Mouse (Mus musculus) gastrocnemius, postnatal 36 days (tissue): ENCODE data around the gene Itpkb. TPM values are rescaled to one million over a fixed set of nuclear protein-coding genes. Genes with fewer than 3 reads are reported as not detected.

Experiments
- DNase-seq, 2 experiments: peaks; one replicate each; pipeline ENCODE4 v3.0.0; 2022
- intact Hi-C: fragments of 180-260 bp; cut with DNase I; formaldehyde crosslinking; loops from one replicate; pipeline ENCODE4 v1.15.1; 2025
- long read RNA-seq, 2 experiments: library from polyadenylated mRNA; stranded (forward); transcript quantifications; one replicate each; pipeline ENCODE4 v2.0.0; 2021
- total RNA-seq, 2 experiments: library from RNA; stranded (reverse); gene quantifications; 2 replicates each; pipeline ENCODE4 v1.2.3; 2021

Gene Itpkb
- 10 to 100 TPM; 16.0 to 18.2 TPM for total RNA-seq
- long read RNA-seq, experiment 1, partial matches to known transcripts: 0 of 6 reads
- long read RNA-seq, experiment 1, other reads (novel, unspliced or antisense): 6 of 6 reads
- long read RNA-seq, experiment 2, partial matches to known transcripts: 0 of 4 reads
- long read RNA-seq, experiment 2, other reads (novel, unspliced or antisense): 4 of 4 reads

DNA sequence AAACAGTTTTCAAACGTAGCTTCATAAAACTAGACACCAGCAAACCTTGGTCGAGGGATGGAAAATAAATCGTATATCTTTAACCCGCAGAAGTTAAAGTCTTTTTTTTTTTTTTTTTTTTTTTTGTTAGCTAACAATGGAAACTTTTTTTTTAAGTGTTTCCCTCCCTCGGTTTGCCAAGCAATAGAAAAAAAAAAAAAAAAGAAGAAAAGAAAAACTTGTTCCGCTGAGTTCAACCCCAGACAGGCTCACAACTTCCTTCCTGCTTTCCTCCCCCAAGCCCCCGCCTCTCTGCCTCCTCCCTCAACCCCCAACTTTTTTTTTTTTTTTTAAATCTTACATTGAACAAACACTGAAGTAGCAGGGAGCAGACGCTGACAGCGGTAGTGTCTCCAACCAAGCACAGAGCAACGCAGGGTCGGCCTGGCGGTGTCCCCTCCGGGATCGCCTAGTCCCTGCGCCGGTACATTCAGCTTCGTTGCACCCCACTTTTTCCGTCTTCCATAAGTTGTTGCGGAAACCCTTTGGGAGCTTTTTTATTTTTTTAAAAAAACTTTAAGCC is at the start of gene Itpkb:
TSS of gene Itpkb (plus strand) at position 341 of the 562 bp plus-strand sequence.
- DNase-seq: peak; percentile 57 to 61
- intact Hi-C loops: loop anchor here (5.0 kb wide), 2 partner anchors 53 to 77 kb away; no protein-coding TSS in a partner anchor

DNA sequence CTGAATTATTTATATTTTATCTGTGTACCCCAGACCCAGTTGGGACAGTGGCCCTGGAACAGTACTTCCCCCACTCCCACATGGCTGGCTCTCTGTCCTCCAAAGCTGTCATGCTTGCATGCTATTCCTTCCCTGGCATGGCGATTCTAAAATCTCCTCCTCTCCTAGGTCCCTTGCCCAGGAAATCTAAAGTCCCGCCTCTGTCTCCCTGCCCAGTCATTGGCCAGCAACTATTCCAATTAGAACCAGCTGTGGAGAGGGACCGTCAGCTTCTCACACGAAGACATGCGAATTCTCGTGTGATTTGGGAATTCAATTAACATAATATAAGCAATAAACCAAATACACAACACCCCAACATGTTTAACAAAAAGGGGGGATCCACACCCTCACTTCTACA is 47.7 kb upstream of the Itpkb start:
- DNase-seq: no peak
- intact Hi-C loops: no loop called here

DNA sequence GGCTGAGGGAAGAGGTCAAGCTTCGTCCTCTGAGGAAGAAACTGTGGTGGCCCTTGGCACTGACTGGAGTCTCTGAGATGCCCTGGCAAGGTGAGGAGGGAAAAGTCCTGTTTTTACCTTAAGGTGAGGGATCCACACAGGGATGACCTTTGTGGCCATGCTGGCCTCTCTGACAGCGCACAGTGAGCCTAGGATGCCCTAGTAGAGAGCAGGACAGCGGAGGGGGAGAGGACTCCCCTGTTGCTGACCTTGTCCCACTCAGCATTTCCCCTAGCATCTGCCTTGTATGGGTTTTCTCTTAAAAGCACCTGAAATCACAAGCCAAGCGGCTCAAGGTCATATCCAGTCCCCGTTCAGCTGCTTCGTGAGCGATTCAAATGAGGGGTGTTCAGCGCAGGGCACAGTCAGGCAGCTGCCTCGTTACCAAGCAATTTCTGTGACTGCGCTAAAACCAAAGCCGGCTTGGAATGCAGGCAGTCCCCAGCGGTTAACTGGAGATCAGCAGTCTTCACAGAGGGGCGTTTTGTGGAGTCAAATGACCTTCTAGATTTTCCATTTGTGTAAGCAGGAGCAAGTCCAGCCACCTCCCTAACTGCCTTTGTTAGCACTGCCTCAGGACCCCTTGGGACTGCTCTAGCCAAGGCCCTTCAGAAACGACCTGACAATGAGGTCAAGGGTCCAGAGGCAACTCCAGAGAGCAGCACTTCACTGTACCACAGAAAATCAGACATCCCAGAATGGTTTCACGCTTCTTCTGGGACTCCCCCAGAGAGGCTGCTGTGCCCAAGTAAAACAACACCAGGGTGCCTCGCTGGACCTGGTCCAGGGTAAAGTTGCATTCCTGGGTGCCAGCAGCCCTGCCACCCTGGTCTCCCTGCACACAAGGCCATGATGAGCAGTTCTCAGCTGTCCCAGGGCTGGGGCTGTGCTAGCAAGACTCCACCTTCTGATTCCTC is 46.2 kb upstream of the Itpkb start:
- DNase-seq: no peak
- intact Hi-C loops: no loop called here

DNA sequence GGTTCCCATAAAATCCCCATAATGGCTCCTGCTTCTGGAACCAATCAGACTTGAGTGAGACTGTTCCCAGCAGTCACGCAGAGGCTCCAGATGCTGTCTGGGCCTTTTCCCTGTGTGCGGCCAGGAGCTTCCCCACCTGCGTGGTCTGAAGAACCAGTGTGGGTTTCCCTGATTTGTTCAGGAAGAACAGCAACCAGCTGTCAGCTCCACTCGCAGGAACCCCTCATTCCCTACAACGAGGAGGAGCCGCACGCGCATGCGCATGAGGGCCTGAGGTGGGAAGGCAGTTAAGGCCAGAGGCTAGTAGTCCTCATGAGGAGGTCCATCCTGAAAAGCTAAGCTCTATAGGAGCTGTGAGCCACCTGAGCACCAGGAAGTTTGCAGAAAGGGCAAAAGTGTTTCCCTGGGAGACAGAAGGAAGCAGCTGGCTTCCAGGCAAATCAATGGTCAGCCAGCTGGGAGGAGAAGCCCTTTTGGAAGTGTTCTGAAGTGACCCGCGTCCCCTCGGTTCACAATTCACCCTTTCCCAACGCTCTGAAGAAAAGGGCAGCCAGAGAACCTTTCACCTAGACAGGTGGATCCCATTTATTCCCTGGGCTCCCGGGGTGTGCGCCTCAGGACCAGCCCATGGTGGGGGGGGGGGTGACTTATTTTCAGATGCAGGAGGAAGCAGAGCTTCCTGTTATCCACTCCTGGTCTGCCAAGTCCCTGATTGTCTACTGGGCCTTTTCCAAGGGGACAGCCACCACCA is 44.0 kb upstream of the Itpkb start:
- DNase-seq: peak; percentile 34 to 38
- intact Hi-C loops: no loop called here

DNA sequence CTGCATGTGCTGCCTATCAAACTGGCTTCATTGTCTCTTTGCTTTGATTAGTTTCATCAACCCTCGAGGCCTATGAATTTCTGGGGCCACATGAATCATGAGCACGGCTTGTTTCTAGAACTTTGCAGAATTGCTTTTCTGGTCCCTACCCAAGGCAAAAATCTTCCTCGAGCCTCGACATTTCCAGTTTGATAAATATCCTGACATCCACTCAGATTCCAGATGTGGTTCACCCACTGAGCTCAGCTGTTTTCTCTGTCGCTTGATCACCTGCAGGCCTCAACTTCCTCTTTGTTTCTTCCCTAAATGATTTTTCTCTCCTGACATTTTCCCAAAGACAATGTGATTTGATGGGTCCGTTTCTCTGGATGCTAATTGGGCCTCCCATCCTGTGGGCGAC is 42.1 kb upstream of the Itpkb start:
- DNase-seq: no peak
- intact Hi-C loops: loop anchor here (2.0 kb wide), 1 partner anchor 17 kb away; no protein-coding TSS in a partner anchor

DNA sequence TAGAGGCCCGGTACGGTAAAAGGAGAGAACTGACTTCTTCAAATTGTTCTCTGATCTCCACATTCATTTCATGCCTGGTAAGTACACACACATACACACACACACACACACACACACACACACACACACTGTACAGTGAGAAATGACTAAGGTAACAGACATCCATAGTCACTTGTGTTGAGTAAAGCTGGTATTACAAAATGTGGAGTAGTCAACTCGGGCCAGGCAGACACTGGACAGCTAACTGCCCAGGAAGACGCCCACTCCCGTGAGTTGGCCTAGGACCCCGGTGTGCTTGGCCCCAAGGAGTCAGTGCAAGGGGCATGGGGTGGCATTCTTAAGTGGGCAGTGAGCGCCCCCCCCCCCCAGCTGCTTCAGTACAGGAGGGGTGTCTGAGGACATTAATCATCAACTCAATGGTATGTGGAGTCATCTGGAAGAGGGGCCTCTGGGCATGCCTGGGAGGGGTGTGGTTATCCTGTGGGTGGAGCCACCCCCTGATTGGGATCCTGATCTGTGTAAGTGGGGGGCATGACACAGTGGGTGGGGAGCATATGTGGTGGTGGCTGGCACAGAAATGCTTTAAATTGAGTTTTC is 41.3 kb upstream of the Itpkb start:
- intact Hi-C loops: loop anchor here (2.0 kb wide), 1 partner anchor 16 kb away; no protein-coding TSS in a partner anchor
- DNase-seq: no peak

DNA sequence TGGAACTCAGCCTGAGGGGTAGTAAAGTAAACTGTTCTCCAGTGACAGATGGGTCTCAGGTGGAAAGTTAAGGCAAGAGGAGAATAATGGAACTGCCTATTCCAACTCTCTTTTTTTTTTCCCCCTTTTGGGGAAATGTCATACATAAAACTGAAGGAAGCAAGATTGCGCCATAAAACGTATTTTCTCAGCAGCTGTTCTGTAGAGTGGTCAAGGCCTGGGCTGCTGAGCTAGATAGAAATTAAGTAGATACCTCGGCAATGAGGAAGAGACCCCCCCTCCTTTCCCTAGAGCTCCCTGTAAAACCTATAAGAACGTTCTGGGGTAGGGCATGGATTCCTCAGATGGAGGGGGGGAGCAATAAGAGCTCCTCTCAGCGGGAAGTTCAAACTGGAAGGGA is 40.5 kb upstream of the Itpkb start:
- intact Hi-C loops: loop anchor here (2.0 kb wide), 1 partner anchor 15 kb away; no protein-coding TSS in a partner anchor
- DNase-seq: no peak

DNA sequence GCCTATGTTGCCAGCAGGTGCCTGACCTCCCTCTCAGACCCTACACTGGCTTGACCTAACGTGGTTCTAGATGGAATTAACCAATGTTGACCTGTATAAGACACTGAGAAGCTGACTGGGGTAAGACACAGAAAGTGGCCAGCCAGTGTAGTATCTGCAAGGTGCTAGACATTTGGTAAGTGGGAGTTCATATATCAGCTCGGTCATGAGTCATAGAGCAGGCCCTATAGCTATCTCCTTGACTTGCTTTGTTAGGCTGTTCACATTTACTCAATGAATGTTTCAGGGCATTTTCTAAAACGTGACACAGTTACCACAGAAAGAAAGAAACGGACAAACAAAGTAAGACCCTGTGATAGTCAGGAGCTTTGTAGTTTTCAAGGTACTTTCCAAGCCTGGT is 39.9 kb upstream of the Itpkb start:
- no peak for DNase-seq
- intact Hi-C loops: no loop called here

DNA sequence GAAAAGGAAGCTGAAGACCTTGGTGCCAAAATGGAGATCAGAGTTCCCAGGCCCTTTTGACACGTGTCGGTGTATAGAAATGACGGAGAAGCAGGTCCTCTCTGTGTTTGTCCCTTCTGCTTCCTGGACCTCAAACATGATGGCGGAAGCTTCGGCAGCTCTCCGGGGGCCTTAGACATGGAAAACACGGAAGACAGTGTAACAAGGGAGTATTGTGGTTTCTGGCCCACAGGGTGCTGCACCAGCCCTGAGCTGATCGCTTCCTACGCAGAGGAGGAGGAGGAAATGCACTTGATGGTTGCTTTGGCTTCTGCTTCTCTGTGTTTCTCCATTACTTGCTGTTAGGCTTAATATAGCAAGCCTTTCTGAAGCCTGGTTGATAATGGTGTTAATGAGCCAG is 34.2 kb upstream of the Itpkb start:
- no peak for DNase-seq
- intact Hi-C loops: no loop called here

DNA sequence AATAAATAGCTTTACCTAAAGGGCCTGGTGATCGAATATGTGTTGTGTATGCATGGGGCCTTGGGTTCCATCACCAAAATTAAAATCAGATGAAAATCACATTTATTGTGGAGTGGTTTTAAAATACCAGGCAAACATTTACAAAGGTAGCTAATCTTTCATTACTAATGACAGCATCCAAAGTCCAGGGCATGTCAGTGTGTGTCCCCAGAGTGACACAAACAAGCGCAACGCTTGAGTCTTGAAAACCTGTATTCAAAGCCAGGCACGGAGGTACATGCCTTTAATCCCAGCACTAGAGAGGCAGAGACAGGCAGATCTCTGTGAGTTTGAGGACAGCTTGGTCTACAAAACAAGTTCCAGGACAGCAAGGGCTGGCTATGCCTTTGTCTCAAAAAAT is 30.6 kb upstream of the Itpkb start:
- intact Hi-C loops: no loop called here
- DNase-seq: no peak

DNA sequence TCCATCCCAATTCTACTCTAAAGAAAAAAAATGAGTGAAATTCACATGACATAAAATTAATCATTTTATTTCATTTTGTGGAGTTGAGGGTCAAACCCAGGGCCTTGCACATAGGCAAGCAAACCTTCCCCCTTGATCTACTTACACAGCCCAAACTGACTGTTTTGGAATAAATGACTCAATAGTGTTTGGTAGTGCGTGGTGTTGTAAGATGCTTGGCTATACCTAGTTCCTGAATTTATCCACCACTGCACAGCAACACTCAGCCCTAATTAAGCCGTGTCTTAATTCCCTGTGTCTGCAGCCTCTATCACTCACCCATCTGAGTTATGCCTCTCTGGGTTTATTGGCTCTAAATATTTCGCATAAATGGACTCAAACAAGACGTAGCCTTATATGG is 30.0 kb upstream of the Itpkb start:
- intact Hi-C loops: no loop called here
- DNase-seq: no peak

DNA sequence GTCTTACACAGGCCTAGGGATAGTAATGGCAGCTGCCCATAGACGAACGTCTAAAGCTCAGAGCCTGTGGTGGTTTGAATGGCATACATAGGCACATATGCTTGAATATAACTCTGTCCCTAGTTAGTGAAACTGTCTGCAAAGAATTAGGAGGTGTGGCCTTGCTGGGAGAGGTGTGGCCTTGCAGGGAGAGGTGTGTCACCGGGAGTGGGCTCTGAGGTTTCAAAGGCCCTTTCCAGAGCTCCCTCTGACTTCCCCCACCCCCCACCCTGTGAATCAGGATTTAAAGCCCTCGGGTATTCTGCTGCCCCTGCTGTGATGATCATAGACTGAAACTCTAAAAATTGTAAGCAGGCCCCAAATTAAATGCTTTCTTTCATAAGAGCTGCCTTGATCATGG is 29.3 kb upstream of the Itpkb start:
- DNase-seq: no peak
- intact Hi-C loops: no loop called here

DNA sequence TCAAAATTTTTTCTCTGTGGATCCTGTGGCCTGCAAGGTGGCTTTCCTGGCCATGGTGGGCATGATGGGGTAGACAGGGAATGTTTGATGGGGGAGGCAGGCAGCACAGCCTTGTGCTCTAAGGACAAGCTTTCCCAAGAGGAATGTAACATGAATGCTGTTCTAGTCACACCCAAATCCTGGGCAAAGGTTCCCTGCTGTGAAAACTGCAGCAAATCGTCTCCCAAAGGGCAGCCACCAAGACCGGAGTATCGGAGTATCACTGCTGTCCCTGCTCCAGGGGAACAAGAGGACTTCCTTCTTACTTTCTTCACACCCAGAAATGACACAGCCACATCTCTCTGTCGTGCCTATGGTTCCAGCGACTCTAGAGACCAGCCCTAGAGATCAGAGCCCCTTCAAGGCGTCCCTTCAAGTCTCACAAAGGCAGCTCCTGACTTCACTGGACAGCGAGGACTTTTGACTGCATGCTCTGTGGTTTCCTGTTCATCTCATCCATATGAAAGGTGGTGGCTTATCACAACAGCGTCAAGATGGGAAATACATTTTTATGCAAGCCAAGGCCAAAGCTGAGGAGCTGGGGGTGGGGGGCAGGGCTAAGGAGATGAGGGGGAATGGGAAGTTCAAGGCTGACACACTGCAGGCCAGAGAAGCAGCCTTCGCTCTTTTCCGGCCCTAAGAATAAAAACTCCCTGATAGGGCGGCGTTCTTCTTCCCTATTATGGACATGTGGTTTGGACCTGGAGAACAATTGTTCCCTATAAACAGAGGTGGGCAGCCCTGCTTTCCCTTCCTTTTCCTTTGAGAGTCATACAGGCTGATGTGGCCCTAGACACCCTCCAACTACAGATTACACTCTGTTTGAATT is 27.8 kb upstream of the Itpkb start:
- intact Hi-C loops: no loop called here
- no peak for DNase-seq

DNA sequence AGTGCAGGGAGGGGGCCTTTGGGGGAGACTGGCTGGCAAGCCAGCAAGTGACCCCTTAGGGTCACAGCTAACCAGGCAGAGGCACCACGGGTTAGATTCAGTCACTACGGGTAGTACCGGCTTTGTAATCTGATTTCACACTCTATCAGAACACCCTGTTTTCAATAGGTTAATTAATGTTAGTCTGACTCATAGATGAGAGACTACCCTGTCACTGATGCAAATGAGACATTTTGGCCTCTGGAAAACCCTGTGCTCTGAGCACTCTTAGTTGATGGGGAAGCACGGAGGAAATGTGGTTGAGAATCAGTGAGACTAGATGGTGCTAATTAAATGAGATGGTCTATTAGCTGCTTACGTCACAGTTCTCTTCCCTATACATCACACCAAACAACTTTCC is 26.7 kb upstream of the Itpkb start:
- DNase-seq: no peak
- intact Hi-C loops: no loop called here

DNA sequence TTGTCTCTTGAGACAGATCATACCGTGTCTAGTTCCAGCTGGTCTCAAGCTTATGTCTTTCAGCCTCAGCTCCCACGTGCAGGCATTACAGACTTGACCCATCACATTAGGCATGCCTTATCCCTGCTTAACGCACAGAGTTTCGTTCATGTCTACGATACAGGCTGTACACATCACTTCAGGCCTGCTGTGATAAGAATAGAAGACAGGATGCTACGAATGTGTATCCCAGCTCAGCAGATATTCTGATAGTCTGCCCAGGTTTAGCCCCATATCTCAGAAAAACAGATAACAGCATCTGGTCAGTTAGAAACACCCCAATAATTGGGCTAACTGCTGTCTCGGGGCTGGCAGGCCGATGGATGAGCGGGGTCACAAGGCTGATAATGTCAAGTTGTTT is 23.4 kb upstream of the Itpkb start:
- no peak for DNase-seq
- intact Hi-C loops: no loop called here

DNA sequence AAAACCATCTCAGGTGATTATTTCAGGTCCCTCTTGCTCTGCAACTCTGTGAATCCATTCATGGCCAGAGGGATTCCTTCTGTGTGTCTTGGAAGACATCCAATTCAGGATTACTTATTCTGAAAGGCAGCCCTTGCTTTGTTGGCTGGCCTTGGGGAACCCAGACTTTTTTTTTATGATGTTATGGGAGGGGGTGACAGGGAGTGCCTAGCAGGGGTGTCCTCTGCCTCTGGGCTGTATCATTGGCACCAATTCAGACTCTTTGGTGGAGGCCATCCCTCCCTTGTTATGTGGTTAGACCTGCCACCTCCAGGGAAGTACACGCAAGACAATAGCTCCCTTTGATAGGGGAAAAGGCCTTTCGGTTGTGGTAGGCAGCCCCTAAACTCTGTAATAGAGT is 22.6 kb upstream of the Itpkb start:
- no peak for DNase-seq
- intact Hi-C loops: no loop called here

DNA sequence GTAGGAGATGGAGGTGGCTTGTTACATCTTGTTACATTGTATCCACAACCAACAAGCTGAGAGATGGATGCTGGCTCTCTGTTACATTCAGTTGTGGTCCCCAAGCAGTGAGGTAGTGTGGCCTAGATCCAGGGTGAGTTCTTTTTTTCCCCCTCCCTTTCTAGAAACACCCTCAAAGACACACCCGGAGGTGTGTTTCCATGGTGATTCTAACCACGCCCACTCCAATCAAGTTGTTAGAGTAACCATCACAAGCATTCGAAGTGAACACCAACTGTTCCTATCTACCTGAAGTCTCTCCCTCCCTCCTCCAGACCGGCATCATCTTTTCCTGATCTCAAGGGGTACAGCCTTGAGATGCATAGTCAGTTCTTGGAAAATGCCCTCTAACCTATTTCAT is 21.4 kb upstream of the Itpkb start:
- intact Hi-C loops: no loop called here
- DNase-seq: no peak

DNA sequence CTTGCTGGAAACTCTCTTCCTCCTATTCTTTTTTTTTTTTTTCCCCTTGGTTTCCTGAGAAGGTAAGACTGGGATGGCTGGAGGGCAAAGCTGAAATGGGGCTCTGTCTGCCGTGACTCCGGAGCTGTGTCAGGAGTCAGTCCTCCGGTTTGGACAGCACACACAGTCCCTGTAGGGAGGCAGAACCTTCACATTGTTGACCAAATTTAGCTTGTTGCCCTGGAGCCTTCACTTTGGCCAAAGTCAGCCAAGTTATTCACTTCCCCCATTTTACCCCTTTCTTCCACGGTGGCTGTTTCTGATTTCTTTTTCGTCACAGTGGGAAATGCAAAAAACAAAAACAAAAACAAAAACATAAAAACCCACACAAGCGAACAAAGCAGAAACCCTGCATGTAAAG is 18.0 kb upstream of the Itpkb start:
- DNase-seq: no peak
- intact Hi-C loops: no loop called here

DNA sequence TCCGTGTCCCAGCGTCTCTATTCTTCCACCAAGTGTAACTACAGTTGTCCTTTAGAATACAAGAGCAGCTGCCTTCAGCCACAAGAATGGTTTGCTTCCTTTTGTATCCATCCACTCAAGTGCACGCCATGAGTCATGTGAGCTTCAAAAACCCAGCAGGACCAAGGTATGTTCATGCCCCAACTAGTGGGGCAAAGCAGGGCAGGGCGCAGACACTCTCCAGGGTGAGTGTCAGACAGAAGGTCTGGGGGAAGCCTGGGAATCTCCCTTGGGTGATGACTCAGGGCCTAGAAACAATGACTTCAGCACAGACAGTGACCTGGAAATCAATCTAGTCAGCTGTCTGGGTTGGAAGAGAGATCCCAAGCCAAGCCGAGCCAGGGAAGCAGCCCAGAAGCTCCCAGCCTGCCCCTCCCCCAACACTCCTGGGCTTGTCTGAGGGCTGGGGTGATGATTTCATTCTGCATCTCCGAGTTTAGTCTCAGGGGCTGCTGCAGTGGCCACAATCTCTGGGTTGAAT is 17.4 kb upstream of the Itpkb start:
- peak; percentile 67 to 79 for DNase-seq
- intact Hi-C loops: no loop called here
